8 mouse cellular contexts compared by ENCODE assay signal in the genomic region with DNA sequence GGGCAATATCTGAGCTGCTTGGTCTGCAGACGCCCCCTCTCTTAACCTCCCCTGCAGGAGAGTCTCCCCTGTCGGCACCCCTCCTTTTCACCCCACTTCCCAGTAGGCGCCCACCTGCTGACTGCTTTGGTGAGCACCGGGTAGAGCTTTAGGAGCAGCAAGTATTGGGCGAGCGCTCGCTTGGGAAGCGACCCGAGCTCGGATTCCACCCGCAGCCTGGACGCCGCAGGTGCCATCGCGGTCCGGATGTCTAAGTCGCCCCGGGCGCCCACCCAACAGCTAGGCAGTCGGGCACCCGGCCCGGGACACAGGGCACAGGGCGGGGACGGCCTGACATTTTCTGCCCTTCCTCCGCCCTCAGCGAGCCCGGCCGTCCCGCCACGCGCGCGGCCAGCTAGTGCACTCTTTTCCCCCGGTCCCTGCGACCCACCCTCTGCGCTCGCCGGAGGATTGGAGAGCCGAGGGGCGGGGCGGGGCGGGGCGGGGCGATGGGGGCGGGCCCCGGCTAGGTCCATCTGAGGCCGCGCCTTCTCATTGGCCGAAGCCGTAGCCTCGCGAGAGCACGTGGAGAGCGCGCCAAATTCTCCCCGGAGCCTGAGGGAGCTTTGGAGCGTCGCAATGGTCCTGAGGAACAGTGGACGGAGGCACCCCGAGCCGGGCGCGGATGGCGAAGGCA. TPM values are rescaled to one million over a fixed set of nuclear protein-coding genes. Genes with fewer than 3 reads are reported as not detected.
A peak's percentile ranks its signal among the peaks of the same experiment; 100 is the strongest.
DNase-seq lines count a peak whose midpoint lies in the region; ATAC-seq lines count a peak whose summit lies in the region.

A gene (minus strand): TSS at position 417 of the 676 bp plus-strand sequence.
A gene (plus strand): TSS at position 537 of the 676 bp plus-strand sequence.

- peaks cover 8% of the 10 kb centered on the region; the same call in 1 of the 2 replicates for H3K27me3 ChIP-seq in embryonic facial prominence, embryonic 11.5 days (ENCODE audit: control insufficient read depth, insufficient read depth, low read length)
- H3K27me3 ChIP-seq in limb, embryonic 10.5 days (ENCODE audit: low read depth, poor library complexity, severe bottlenecking) = peaks cover 23% of the 10 kb centered on the region
- peaks cover 15% of the 10 kb centered on the region for H3K27me3 ChIP-seq in midbrain, embryonic 12.5 days

- peak; percentile 84 for DNase-seq in 3134 (ENCODE audit: extremely low read depth, insufficient read length, low spot score)
- peak; percentile 92 for DNase-seq in adrenal gland, postnatal 25 days
- peak; percentile 96 for DNase-seq in embryonic facial prominence, embryonic 11.5 days (ENCODE audit: low spot score)
- DNase-seq in heart, adult 11 months = peak; percentile 99
- DNase-seq in kidney, adult 11 months = peak; percentile 87
- peak; percentile 97 for DNase-seq in limb, embryonic 10.5 days (ENCODE audit: low spot score)
- DNase-seq in skeletal muscle tissue, adult 2 months (ENCODE audit: low read depth, low spot score) = peak; percentile 86

- peak within 1 kb of the TSS; percentile 85 for H3K9ac ChIP-seq in embryonic facial prominence, embryonic 11.5 days (replicated peaks; ENCODE audit: low read length)
- peak within 1 kb of the TSS; percentile 80 for H3K9ac ChIP-seq in midbrain, embryonic 12.5 days (replicated peaks)

- no peaks in the 10 kb centered on the region for H3K4me1 ChIP-seq in embryonic facial prominence, embryonic 11.5 days (ENCODE audit: control insufficient read depth, insufficient read depth, low read length)
- peaks cover 19% of the 10 kb centered on the region for H3K4me1 ChIP-seq in limb, embryonic 10.5 days
- peaks cover 18% of the 10 kb centered on the region for H3K4me1 ChIP-seq in midbrain, embryonic 12.5 days

- H3K9me3 ChIP-seq in embryonic facial prominence, embryonic 11.5 days (replicated peaks; ENCODE audit: control insufficient read depth, low read length) = no peaks in the 10 kb centered on the region
- no peaks in the 10 kb centered on the region for H3K9me3 ChIP-seq in limb, embryonic 10.5 days (replicated peaks)
- no peaks in the 10 kb centered on the region for H3K9me3 ChIP-seq in midbrain, embryonic 12.5 days

- ATAC-seq in embryonic facial prominence, embryonic 11.5 days (replicated peaks; ENCODE audit: insufficient number of reproducible peaks, low FRiP score, low TSS enrichment, low read depth) = peak; percentile 96
- ATAC-seq in midbrain, embryonic 12.5 days (ENCODE audit: low FRiP score, low read depth) = peak; percentile 99

- no peaks in the 10 kb centered on the region; the same call in 1 of the 2 replicates for H3K36me3 ChIP-seq in embryonic facial prominence, embryonic 11.5 days (replicated peaks; ENCODE audit: control insufficient read depth, insufficient read depth, low read depth, low read length)
- H3K36me3 ChIP-seq in limb, embryonic 10.5 days = peaks cover 21% of the 10 kb centered on the region
- peaks cover 3% of the 10 kb centered on the region for H3K36me3 ChIP-seq in midbrain, embryonic 12.5 days

- WGBS in embryonic facial prominence, embryonic 11.5 days = under 1% methylated on average over 55 of the region's 64 CpGs
- WGBS in limb, embryonic 10.5 days = 1% methylated on average over 64 of the region's 64 CpGs
- under 1% methylated on average over 64 of the region's 64 CpGs for WGBS in midbrain, embryonic 12.5 days

- peak within 1 kb of the TSS; percentile 90 for H3K4me2 ChIP-seq in embryonic facial prominence, embryonic 11.5 days (ENCODE audit: low read depth, low read length)
- H3K4me2 ChIP-seq in midbrain, embryonic 12.5 days (replicated peaks) = peak within 1 kb of the TSS; percentile 83

- H3K4me3 ChIP-seq in embryonic facial prominence, embryonic 11.5 days (ENCODE audit: low read depth, low read length) = peak within 1 kb of the TSS; percentile 66
- peak within 1 kb of the TSS; percentile 84 for H3K4me3 ChIP-seq in limb, embryonic 10.5 days
- H3K4me3 ChIP-seq in midbrain, embryonic 12.5 days = peak within 1 kb of the TSS; percentile 76

- peak within 1 kb of the TSS; percentile 38; the same call in 1 of the 2 replicates for H3K27ac ChIP-seq in embryonic facial prominence, embryonic 11.5 days (replicated peaks; ENCODE audit: low read depth, low read length)
- peak within 1 kb of the TSS; percentile 95 for H3K27ac ChIP-seq in limb, embryonic 10.5 days
- 0 out of 2 replicates have a peak within 1 kb of the TSS, but pooled peaks have one; percentile 46 for H3K27ac ChIP-seq in midbrain, embryonic 12.5 days (replicated peaks)

RNA-seq across cellular contexts. Expression of the first gene that starts in this region (rescaled TPM):
- 9.4 and 10.7 TPM in 2 replicates for total RNA-seq in adrenal gland, postnatal 25 days (2021)
- 7.8 and 9.7 TPM in 2 replicates for polyA plus RNA-seq in embryonic facial prominence, embryonic 11.5 days (2014; fragmentation: Nextera tagmentation; extraction: Ambion mirVana)
- 9.2 and 10.0 TPM in 2 replicates for polyA plus RNA-seq in limb, embryonic 10.5 days (2016; fragmentation: Nextera tagmentation; extraction: Ambion mirVana)
- 10.0 and 11.1 TPM in 2 replicates for polyA plus RNA-seq in midbrain, embryonic 12.5 days (2016; fragmentation: Nextera tagmentation; extraction: Ambion mirVana)

RNA-seq across cellular contexts. Expression of the second gene that starts in this region (rescaled TPM):
- 6.2 and 8.0 TPM in 2 replicates for total RNA-seq in adrenal gland, postnatal 25 days (2021)
- 41.0 and 46.1 TPM in 2 replicates for polyA plus RNA-seq in embryonic facial prominence, embryonic 11.5 days (2014; fragmentation: Nextera tagmentation; extraction: Ambion mirVana)
- 56.1 and 56.5 TPM in 2 replicates for polyA plus RNA-seq in limb, embryonic 10.5 days (2016; fragmentation: Nextera tagmentation; extraction: Ambion mirVana)
- polyA plus RNA-seq in midbrain, embryonic 12.5 days (2016; fragmentation: Nextera tagmentation; extraction: Ambion mirVana) = 29.6 and 31.9 TPM in 2 replicates

Comparison
In these comparisons a context has a peak if more than half of its experiments do, and no peak if none do; other contexts are left out.
1. Peak in every context shown above with its lines: DNase-seq, ATAC-seq, H3K4me3 ChIP-seq and H3K27ac ChIP-seq.
2. H3K27ac ChIP-seq: peak in every context shown above with its lines; median percentile 95 in limb, embryonic 10.5 days; 46 in midbrain, embryonic 12.5 days; 38 in embryonic facial prominence, embryonic 11.5 days.